Mouse (Mus musculus) C2C12 (cell line): ENCODE results near the gene Tmem38a.

Experiments used
- CEBPB ChIP-seq: IDR thresholded peaks from one replicate; pipeline ENCODE4 v1.6.1; 2011; ENCODE audit warnings: low read depth, mild to moderate bottlenecking, control low read depth, moderate library complexity
- CTCF ChIP-seq: IDR thresholded peaks from one replicate; pipeline ENCODE4 v1.5.1; 2011; ENCODE audit not compliant: control insufficient read depth, insufficient read depth, insufficient read length
- FOSL1 ChIP-seq: IDR thresholded peaks from one replicate; pipeline ENCODE4 v1.8.0; 2011; ENCODE audit warnings: mild to moderate bottlenecking, low read length; ENCODE audit not compliant: poor library complexity, insufficient read depth, severe bottlenecking
- MAX ChIP-seq: IDR thresholded peaks from one replicate; pipeline ENCODE4 v1.6.1; 2011; ENCODE audit warnings: mild to moderate bottlenecking, control low read depth
- MYOD1 ChIP-seq: IDR thresholded peaks from one replicate; pipeline ENCODE4 v1.6.1; 2011; ENCODE audit warnings: low read depth; ENCODE audit not compliant: control insufficient read depth, insufficient read length
- USF1 ChIP-seq: IDR thresholded peaks from one replicate; pipeline ENCODE4 v1.6.1; 2011; ENCODE audit warnings: low read depth, mild to moderate bottlenecking, control low read depth, moderate library complexity

- TF ChIP-seq MAX (no peak), CTCF (no peak), MYOD1 (no peak), CEBPB (no peak), USF1 (no peak), FOSL1 (no peak)
Observed at GRCm38 (mm10) chr8:72588865-72589264, 17.0 kb downstream of the Tmem38a start.
